Mouse (Mus musculus): ENCODE data around the gene Foxe1.

GRCm38 (mm10) chr4:46311631-46312030, 31.8 kb upstream of the Foxe1 start:
- TF ChIP-seq CTCF (IDR thresholded peaks at IDR 0.05; ENCODE audit: low read depth), result no peak
- TF ChIP-seq EP300 (IDR thresholded peaks at IDR 0.05; ENCODE audit: low read depth), result no peak

Data from liver, embryonic 14.5 days (tissue).